Mouse (Mus musculus) kidney, adult 9 months (tissue): ENCODE measurements around the gene Ccdc60.
"Not testable (repeated sequence)": the region's sequence is repeated elsewhere in the genome, so short reads cannot be mapped to it uniquely, and the experiment has no call there.

Experiments
- DNase-seq: peaks from one replicate; pipeline ENCODE4 v3.0.0; 2022

Ccdc60 gene

DNA sequence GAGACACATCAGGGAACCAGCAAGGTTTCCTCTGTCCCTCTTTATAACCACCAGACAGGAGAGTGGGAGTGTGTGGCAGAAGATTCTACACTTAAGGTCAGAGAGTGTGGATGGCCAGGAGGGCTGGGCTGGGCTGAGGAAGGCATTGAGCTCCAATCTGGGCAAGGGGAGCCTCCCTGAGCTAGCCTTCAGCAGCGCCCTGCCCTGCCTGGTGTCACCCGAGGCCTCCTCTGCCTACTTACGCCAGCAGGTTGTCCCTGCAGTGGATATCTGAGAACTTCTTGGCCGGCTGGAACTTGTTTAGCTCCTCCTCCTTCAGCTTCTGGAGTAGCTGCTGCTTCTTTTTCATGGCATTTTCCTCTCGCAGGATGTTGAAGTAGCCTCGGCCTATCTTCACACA, 99.0 kb downstream of the Ccdc60 start:
- no peak for DNase-seq

DNA sequence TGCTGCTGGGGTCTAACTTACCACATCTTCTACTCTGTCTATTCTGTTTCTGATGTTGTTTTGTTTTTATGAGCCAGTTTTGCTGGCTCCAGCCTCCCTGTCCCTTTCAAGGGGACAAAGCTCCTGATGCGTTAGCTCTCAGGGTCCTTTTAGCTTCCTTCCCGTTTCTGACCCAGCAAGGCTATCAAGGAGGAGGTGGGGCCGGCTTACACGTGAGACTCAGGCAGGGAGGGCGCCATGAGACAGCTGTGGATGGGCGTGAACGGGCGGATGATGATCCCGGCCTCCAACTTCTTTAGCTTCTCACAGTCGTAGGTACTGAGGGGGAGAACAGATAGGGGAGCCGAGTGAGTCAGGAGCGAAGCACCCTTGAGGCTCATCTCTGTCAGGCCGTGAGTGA, 108.2 kb downstream of the Ccdc60 start:
- DNase-seq = no peak

DNA sequence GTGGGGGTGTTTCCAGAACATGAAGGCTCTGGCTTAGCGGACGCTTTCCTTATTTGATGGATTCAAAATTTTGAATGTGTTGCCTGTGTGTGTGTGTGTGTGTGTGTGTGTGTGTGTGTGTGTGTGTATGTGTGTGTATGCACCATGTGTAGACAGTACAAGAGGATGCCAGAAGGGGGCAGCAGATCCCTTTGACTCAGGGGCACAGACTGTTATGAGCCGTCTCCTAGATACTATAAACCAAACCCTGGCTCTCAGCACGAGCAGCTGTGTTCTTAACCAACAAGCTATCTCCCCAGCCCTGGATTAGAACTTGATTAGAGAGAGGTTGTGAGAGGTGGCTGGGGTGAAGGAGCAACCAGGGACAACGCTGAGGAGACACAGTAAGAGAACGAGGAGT, 117.1 kb downstream of the Ccdc60 start:
- DNase-seq = no peak

DNA sequence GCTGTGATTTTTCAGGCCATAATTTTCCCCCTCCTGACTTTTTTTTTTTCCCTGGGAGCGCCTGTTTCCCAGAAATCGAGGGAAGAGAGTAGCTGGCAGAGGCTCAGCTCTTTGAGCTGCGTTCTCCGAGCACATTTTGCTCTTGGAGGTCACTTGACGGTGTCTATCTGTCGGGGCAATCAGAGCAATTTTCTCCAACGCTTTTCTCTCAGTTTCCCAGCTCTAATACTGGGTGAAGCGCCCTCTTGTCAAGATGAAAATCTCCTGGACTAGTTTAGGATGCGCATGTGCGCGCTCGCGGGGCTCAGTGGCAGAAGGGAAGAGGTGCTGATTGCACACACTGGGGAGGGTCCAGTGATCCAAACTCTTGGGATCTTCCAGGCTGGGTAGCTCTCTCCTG, 121.8 kb downstream of the Ccdc60 start:
- no peak for DNase-seq

DNA sequence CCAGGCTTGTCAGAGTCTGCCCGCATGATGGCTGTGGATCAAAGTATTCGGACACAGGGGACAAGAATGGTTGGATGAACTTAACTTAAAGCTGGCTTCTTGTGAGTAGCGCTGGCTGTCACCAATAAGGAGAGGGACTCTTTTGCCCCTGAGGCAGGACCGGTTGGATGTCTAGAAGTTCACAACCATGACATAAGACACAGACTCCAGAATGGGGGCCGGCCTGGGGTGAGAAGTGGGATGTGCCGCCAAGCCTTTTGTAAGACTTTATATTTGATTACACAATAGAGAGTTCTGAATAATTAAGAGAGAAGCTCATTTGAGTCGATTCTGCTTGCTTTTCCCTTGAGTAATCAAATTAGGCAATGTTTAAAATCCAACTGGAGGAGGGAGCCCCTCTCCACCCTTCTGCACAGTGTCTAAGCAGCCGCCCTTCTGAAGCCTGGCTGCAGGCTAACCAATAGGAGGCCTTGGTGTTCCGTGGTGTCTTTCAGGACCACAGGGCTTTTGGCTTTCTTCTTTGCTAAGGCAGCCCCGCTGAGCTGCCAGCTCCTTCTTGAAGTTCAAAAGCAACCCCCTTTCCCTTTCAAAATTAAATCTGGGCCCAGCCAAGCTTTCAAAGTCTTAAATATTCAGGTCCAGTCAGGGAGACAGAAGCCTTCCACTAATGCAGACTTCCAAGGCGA, 123.4 kb downstream of the Ccdc60 start:
- no peak for DNase-seq

DNA sequence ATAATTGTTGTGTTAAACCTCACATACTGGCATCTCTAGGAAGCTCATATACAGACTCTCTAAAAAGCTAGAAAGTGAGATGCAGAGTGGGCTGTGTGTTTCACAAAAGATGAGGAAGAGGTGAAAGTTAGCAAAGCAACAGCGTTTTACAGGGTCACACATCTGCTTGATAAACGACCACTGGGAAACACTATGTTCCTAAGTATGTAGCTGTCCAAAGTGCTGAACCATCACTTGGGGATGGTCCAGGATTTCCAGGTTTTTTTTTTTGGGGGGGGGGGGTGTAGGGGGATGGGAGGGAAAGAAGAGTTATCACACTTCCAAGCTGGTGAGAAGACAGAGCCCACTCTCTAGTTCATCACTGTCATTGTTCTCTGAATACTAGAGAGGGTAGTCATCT, 134.0 kb downstream of the Ccdc60 start:
- DNase-seq = no peak

DNA sequence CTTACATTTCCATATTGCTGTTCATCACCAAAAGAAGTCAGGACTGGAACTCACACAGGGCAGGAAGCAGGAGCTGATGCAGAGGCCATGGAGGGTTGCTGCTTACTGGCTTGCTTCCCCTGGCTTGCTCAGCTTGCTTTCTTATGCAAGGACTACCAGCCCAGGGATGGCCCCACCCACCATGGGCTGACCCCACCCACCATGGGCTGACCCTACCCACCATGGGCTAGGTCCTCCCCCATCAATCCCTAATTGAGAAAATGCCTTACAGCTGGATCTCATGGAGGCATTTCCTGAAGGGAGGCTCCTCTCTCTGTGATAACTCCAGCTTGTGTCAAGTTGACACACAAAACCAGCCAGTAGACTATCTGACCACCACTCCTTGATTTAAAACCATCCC, 142.3 kb downstream of the Ccdc60 start:
- not testable (repeated sequence) for DNase-seq

DNA sequence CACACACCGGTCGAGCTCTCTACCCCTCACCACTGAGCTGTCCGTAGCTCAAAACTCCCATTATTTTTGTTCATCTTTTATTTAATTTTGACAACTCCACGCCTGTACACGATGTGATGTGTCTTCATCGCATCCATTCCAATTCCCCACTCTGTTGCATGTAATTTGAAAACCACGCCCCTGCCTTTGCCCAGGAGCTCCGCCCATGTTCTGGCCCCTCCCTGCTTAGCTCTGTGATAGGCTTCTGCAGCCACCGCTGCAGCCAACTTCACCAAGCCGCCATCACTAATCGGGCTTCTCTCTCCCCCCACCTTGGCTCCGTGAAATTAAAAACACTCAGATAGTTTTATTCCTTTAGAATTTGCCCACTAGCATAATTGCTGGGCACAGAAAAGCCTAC, 144.1 kb downstream of the Ccdc60 start:
- no peak for DNase-seq

DNA sequence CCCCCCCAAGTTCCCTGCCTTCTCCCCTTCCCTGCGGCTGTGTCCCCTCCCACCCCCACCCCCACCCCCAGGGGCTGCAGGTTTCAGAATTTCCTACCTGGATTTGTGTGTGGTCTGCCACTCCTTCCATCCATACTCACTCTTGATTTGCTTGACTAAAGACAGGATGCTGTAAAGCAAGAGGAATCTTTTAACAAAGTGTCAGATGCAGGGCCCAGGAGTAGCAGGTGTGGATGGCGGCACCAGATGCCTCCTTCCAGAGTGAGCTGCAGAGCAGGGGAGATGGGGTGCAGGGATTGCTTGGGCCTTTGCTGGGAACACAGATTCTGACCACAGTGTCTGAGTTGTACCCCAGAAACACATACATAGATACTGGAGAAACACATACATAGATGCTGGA, 148.1 kb downstream of the Ccdc60 start:
- no peak for DNase-seq

DNA sequence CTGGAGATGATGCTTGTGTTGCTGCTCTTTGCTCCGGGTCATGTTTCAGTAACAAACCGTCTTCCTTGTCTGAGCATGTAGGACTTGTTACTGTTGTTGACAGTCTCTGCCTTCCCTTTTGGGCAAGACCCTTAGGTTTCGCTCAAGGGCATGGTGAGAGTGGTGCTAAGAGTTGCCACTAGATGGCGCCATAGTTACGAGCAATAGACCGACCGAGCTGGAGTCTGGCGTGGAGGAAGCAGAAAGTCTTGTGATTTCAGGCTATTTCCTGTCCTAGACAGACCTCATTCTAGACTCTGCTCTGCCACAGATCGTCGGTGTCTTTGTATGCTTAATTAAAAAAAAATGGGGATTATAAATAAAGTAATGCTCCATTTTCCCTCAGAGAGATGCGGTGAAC, 165.4 kb downstream of the Ccdc60 start:
- peak; percentile 69 for DNase-seq

DNA sequence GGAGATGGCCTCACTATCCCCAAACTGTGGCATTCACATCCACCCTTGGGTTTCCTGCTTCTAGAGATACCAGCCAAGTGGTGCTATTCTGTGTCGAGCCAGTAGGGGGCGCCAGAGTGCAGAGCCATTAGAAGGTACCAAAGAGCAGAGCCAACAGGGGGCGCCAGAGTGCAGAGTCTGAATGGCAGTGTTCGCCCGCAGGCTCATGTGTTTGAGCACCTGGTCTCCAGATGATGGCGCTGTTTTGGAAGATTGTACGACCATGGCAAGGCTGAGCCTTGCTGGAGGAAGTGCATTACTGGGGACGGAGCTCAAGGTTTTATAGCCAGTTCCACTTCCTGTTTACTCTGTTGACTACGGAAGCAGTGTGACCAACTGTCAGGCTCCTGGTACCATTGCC, 172.2 kb downstream of the Ccdc60 start:
- DNase-seq = peak; percentile 27

DNA sequence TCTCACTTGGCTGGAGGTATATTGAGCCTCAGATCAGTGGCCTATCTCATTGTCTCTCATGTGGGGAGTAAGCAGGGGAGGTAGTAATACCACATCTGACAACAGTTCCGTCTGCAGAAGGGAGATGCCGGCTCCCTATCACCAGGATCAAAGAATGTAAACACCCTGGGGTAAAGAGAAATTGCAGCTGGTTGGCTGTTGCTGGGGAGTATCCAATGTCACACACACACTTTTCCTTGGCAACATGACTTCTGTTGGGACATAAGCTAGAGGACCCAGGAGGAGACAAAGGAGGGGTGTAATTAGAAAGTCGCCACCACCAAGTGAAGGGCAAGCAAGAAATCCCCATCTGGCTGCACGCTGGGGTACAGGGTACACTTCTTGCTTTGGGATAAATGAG, 172.7 kb downstream of the Ccdc60 start:
- no peak for DNase-seq

DNA sequence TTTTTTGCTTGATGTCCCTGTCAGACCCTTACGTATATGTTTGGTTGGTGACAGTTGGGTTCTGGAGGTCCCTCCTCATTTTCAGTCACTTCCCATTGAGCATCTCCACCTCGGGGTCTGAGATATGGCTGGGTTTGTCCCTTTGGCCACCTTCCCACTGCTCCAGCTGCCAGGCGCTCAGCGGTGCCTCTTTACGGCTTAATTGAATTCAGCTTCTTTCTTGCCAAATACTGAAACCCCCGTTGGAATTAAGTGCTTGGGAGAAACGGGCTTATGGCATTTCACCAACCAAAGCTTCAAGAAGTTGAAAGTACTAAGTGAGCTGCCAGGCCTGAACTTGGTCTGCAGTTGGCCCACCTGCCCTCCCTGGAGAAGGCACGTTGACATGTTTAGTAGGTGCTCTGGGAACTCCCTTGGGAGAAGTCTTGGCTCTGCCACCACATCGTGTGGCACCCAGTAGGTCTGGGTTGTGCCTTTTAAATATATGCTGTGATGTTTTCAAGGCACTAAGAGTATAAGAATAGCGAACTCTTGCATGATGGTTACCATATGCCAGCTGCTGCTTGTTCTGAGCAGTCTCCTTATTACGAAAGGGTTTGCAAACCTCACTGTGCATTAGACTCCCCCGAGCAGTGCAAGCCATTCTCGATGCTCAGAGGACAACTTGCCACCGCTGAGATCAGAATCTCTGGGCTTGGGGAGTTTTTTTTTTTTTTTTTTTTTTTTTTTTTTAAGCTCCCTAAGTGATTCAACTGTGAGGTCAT, 173.5 kb downstream of the Ccdc60 start:
- DNase-seq = no peak

DNA sequence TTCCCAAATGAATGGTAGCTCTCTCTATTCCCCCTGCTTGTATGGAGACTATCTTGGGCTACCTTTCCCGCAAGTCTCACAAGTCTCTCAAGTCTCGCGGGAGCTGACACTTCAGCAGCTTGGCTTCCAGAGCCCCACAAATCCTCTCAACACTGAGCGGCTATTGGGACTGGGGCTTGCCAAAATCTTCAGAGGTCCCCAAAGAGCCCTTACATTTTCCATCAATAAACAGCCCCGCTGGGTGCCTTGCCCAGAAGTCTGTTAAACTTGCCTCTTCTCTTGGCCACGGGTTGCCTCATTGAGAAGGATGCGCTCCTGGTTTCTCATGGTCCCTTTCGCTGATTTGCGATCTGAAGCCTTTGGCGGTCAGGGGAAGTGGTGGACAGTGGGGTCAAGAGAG, 180.1 kb downstream of the Ccdc60 start:
- no peak for DNase-seq

DNA sequence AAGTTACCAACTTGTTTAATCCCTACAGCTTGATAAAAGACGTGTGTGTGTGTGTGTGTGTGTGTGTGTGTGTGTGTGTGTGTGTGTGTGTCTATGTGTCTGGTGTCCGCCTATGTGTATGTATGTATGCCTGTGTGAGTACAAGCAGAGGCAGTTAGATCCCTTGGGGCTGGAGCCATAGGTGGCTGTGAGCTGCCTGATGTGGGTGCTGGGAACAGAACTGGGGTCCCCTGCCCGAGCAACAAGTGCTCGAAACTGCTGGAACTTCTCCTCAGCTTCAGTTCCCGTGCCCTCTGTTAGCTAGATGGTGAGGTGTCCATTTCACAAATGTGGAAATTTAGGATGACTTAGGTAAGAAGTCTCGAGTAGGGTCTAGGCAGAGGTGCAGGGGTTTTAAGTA, 204.6 kb downstream of the Ccdc60 start:
- no peak for DNase-seq

DNA sequence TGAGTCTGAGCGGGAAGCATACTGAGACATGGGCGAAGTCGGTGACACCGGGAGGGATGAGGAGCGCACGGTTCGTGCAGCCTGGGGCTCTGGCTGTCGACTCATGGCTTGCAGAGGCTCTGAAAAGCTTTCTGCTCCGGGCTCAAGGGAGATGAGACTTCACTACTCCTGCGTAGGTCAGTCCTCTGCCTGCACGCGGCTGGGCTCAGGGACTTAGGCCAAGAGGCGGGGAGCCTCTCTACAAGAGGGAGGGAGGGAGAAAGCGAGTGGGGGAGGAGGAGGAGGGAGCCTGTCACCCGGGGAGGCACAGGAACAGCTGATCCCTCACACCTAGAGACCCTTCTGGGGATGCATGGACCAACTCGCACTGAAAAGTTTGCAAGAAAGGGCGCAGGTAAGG, 205.7 kb downstream of the Ccdc60 start, which contains the start of gene Tmem233:
Tmem233 (minus strand) TSS at position 164 of the 400 bp plus-strand sequence.
- DNase-seq = no peak

DNA sequence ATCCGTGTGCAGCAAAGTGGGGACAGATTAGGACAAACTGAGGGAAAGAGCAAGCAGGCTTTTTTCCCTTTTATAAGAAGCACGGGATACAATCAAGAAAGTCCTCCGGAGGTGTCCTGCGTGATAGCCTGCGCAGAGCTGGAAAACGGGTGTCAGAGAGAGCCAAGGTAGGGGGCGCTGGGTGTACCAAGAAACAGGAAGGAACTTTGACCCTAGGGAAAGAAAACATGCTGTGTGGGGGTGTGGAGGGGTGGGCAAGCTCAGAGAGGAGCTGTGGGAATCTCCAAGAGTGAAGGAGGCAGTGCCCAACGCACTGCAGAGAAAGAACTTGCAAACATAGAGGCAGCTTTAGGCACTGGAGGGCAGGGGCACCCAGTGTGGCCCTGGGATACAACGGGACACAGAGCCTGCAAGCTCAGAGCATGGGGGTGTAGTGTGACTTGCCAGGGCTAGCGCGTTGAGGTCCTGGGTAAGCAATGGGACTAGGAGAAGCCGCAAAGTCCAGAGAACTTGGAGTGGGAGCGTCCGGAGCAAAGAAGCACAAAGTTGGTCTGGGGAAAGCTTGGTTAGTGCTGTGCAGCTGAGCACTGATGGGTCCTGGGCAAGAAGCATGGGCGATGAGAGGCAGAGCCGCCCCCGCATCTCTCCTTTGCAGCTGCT, 206.4 kb downstream of the Ccdc60 start:
- no peak for DNase-seq

DNA sequence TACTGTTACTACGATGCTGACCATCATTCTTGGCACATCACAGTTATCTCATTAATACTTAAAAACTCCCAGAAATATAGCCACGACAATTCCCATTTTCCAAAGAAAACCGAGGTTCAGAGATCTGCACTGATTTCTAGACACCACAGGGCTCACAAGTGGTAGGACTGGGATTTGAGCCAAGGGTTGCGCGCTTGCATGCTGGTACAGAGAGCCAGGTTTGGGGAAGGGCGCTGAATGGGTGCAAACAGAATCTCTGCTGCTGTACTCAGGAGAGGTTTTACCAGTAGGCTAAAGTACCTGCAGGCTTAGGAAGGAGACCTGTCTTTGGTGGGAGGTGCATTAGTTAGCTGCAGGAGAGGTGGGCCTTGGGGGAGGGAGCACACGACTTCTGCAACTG, 207.2 kb downstream of the Ccdc60 start:
- no peak for DNase-seq

DNA sequence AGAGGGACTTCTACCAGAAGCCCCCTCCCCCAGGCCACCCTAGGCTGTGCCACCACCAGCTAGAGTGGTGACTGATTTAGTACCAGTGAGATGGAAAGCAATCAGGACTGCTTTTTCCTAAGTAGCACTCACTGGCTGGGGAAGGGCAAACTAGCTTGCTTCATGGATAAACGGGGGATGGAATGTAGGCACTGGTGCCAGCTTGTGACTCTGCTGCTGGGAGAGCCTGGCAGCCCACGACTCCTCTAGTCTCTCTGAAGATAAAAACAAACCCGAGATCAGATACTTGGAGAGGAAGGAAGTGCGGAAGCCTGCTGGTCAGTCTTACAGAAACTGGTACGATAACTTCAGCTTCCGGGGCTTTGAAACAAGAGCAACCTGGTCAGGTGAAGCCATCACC, 208.0 kb downstream of the Ccdc60 start:
- no peak for DNase-seq
